Mouse (Mus musculus) mature B cell (primary cell): ENCODE results near the gene E430018J23Rik.
"Not testable (repeated sequence)": the region's sequence is repeated elsewhere in the genome, so short reads cannot be mapped to it uniquely, and the experiment has no call there.

Experiments used
- in situ Hi-C: fragments of 300-500 bp; cut with MboI; formaldehyde crosslinking; loops from 2 replicates; pipeline ENCODE4 v1.14.3; 2019

The E430018J23Rik gene

GRCm38 (mm10) chr7:127342332-127342731, 51.1 kb downstream of the E430018J23Rik start:
- in situ Hi-C loops: no loop called here

- in situ Hi-C loops: not testable (repeated sequence)
Measured at GRCm38 (mm10) chr7:127341861-127342260, 51.6 kb downstream of the E430018J23Rik start.

DNA sequence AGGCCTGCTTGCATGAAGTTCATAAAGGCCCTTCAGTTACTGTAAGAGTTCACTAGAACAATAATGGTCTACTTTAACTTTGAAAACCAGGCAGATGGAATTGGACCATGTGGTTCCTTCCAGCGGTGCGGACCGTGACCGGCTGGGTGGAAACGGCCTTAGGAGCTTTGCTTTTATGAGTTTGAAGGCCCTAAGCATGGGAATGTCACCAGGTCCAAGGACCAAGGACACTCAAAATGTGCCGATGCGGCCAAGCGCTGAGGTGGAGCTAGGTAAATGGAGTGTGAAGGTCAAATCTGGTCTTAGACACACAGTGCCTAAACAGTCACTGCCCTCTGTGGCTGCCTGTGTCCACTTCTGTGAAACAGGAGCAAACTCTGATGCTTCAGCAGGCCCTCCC, 52.1 kb downstream of the E430018J23Rik start:
- in situ Hi-C loops: no loop called here
